Mouse (Mus musculus) retina, adult 2 months (tissue): ENCODE measurements around the gene Fam107b.
A peak's percentile ranks its signal among the peaks of the same experiment; 100 is the strongest.
"Not testable (repeated sequence)": the region's sequence is repeated elsewhere in the genome, so short reads cannot be mapped to it uniquely, and the experiment has no call there.

ENCODE experiments used
- DNase-seq: peaks from one replicate; pipeline ENCODE4 v3.0.0-alpha.2; 2012; ENCODE audit warnings: low read depth, low spot score

The Fam107b gene

DNA sequence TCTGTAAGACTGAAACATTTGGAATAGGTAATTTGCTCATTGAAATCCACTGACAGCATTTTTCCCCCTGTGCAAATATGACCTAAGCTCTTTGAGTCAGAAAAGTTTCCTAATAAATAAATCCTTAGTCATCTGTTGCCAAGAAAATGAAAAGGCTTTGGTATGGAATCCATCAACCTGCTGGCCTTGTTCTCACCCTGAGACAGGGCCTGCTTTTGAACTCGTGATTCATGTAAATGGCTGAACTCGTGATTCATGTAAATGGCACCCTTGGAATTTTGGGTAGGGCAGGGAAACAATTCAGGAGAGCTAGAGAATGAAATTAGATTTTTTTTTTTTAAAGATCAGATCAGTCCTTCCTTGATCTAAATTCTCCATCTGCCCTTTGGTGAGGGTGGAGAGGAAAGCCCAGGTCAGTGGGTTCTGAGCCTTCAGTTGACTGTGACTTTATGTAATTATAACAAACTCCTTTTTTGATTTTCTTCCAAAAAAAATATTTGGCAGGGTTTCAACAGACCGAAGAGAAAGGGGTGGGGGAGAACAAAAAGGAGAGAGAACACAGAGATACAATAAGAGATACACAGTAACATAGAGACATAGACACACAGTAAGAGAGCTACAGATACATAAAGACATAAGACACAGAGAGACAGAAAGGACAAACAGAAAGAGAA, 142.2 kb downstream of the Fam107b start:
- DNase-seq, result no peak

DNA sequence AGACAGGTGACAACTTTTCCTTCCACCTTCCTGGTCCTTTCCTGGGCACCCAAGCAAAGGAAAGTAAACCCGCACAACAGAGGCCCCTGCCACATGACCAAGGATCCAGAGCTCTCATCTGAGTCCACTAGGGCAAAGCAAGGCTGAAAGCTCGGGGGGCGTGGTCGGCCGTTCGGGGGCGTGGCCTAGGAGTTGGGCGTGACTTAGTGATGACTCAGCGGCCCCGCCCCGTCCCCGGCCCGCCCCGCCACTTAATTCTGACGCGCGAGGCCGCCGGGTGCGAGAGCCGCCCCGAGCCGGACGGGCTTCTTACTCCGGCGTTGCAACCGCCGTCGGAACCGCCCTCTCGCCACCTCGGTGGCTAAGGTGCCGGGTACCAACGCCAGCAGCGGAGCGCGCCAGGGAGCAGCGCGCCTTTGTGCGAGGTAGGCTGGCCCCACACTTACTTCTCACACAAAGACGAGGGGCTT, 143.0 kb downstream of the Fam107b start:
- DNase-seq, result peak; percentile 87

DNA sequence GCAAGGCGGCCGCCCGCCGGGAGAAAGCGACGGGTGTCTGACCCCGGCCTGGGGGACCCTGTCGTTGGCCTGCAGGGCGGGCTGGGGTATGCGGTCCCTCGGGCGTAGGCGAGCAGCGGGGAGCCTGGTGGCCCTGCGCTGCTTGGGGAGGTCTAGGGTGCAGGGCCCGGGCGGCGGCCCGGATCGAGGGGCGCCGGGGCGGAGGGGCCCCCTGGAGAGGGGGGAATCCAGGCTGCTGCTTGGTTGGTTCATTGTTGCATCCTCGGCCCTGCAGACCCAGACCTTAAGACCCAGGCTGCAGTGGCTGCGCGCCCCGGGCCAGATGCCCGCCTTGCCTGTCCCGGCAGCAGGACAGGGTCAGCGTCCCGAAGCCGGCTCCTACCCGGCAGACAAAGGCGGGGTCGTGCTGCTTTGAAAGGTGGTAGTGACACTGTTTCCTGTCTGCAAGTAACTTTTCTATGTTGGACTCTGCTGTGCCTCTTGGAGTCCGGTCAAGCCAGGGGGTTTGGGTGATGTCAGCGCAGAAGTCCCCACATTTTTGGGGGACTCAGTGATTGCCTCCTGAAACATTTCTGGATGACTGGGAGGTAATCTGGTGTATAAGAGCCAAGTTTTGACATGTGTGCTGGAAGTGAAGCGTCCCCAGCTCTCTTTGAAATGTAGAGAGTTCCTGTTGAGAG, 143.5 kb downstream of the Fam107b start:
- no peak for DNase-seq

DNA sequence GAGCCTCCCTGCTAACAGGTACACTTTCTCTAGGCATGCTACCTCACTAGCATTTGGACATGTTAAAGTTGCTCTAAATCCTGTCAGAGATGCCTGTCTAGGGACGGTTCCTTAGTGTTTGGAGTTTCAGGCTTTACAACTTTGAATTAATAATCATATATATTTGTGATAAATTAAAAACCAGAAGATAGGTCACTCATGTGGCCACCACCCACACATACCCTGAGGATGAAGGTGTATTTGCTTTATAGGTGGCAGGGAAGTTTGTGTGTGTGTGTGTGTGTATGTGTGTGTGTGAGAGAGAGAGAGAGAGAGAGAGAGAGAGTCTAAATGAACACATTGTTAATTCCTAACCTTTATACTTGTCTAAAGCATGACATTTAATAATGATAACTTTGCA, 144.2 kb downstream of the Fam107b start:
- no peak for DNase-seq

DNA sequence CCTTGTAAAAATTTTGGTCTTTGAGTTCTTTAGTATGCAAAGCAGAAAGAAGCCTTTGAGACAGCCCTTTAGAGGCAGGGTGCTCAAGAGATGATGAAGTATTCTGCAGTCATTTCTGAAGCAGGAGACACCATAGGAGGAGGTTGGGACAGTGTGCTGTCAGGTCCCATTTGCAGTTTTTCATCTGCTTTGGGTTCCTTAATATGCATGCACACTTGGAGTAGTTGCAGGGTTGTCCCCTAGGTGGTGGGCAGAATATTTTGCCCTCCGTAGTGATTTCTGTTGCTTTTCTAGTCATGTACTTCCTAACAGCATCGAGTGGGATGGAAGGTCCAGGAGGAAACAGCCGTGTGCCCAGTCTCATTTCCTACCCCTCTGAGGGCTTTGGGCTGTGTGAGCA, 145.1 kb downstream of the Fam107b start:
- no peak for DNase-seq

DNA sequence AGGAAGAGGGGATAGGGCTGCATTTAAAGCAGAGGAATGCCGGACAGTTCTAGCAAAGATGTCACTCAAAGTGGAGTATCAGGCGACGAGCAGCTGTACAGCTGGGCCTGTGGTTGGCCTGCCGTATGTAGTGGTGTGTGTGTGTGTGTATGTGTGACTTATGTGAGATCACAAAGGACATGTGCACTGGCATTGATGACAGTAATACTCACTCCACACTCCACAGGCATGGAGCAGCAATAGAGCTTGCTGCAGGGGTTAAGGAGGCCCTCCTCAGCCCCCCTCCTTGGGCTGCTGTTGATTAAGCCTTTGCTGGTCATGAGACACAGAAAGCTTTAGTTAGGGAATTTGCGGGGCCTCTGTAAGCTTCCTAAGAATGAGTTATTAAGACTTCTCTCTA, 147.0 kb downstream of the Fam107b start:
- DNase-seq, result peak; percentile 57

DNA sequence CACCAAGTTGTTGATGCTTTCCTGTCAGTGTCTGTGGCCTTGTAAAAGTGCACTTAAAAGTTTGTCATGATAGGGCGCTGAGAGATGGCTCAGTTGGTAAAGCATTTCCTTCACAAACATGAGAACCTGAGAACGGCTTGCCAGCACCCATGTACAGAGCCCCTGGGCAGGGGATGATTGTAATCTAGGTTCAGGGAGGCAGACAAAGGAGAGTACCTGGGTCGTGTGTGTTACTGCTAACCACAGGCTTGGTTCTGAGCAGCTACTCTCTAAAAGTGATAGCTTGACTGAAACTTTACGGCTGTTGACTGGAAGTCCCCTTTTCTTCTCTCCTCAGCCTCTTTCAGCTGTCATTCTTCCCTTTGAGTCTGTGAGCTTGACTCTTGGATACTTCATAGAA, 147.6 kb downstream of the Fam107b start:
- DNase-seq, result no peak

DNA sequence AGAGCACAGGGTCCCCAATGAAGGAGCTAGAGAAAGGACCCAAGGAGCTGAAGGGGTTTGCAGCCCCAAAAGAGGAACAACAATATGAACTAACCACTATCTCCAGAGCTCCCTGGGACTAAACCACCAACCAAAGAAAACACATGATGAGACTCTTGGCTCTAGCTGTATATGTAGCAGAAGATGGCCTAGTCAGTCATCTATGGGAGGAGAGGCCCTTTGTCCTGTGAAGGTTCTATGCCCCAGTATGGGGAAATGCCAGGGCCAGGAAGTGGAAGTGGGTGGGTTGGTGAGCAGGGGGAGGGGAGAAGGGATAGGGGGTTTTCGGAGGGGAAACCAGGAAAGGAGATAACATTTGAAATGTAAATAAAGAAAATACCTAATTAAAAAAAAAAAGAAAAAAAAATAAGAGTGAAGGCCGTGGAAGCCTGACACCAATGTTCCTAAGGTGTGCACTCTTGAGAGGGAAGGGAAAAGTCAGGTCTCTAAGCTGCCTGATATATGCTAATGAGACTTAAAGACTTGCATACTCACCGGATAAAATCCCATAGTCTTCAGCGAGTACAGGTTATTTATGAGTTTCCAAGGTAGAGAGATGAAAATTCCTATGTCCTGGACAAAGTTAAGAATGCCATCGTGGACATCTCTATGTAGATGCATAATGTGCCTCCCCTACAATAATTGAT, 149.3 kb downstream of the Fam107b start:
- not testable (repeated sequence) for DNase-seq

DNA sequence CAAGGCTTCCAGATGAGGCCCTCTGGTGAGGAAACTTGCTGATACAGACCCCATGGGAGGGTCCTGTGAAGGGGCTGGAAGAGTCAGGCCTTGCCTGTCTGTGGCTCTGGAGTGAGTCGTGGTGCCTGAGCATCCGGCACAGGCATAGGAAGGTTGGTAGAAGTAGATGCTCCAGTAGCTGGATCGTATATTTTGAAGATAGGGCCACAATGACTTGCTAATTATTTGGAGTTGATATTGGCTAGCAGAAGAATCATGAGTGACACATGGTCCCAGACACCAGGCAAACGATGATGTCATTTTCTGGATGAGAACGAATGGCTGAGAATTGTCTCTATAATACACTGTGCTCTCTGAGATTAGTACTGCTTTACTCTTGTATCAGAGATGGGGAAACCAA, 150.8 kb downstream of the Fam107b start:
- DNase-seq, result no peak

DNA sequence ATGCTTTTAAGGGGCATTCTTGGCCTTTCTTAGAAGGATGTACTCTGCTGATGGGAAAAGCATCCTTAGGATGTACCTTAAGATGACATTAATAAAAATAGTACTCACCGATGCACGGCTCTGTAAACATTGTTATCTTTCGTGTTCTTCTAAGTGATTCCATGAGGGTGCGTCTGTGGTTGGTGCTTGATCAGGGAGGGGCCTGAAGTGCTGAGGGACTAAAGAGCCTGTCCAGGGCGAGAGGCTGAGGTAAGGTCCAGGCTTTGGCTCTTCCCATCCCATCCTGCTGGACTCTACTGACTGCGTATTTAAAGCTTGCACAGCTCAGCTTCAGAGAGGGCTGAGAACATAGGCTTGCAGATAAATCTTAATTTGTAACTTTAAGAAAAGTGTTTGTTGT, 151.7 kb downstream of the Fam107b start:
- DNase-seq, result no peak

DNA sequence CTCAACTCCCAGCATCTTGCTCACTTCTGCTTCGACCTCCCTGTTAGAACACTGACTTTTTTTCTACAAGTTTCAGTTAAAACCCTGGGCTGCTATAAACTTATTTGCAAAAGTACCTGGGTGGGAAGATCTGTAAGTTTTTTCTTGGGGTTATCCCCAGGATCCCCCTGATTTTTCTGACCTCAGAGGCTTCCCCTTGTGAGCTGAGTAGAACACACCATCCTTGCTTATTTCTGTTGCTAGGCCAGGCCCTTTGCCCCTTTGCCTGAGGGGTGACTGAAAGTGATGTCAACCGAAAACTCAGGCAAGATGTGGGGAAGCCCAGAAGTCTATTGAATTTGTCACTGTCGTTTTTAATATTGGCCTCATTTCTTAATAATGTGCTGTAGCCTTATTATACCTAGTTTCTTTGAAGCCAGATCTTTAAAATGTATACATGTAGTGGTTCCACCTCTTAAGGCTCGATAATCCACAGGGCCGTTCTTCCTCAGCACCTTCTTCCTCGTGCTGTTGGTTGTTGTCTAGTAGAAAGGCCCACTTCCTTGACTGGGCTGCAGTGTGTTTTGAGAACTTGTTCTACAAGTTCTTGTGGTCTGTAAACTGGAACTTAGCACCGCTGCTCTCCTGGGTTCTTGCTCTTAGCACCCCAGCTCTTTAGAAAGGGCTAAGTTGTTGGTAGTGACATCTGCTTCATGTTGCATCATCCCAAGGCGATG, 153.3 kb downstream of the Fam107b start:
- no peak for DNase-seq

DNA sequence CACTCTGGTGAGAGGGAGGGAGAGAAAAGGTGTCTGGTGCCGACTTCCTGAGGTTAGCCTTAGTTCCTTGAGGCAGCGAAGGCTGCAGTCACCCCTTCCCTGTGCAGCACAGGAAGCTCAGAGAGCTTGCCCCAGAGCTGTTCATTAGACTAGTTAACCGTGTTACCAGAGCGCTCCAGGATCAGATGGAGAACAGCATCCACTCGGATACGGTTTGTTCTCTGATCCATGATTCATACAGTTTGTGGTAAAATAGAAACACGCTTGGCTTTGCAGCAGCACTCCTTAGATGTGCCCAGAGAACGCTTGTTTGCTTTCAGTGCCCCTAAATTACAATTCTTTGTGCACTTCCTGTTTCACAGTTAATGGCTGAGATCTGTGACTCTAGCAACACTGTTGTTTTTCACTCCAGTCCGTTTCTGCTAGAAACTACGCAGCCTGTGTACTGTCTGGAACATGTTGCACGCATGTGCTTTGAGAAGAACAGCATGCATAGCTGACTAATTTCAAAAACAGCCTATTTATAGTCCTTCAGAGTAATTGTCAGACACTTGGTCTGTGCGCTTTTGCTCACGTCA, 156.3 kb downstream of the Fam107b start:
- DNase-seq, result no peak

DNA sequence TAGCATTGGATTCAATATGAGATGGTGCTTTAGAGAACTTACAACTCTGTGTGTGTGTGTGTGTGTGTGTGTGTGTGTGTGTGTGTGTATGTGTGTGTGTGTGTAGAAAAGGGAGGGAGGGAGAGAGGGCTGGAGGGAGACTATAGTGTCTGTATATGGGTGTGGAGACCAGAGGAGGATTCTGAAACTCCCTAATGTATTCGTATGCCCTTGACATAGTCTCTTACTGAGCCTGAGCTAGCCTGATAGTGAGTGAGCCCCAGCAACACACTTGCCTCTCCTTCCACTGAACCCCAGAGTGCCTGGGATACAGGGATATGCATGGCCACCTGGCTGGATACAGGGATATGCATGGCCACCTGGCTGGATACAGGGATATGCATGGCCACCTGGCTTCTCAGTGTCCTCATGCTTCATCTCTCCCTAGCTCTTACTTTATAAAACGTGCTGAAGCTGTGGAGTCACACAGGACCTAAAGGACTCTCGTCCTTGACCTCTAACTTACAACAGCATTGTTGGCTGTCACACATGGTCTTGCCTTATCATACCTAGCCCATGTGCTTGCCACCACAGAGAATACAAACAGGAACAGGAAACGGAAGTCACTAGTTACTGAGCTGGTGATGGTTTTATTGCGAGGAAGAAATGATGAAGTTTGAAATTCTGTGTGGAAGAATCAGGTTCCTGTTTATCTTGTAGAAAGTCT, 157.1 kb downstream of the Fam107b start:
- DNase-seq, result no peak

DNA sequence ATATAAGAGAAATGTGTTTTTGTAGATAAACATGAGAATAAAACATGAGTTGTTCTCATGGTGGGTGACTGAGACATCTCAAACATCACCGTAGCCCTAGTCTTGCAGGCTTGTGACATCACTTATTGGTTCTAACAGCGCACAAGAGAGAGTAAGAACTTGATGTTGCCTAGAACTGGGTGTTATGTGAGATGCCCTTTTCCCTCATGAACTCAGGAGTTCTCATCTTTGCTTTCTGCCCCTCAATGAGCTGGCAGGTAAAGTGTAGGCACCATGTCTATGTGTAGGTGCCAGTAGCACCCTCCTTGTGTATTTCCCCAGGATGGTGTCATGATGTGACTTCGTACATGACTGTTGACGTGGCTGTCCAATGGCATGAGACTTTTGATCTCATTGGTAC, 157.8 kb downstream of the Fam107b start:
- DNase-seq, result no peak

DNA sequence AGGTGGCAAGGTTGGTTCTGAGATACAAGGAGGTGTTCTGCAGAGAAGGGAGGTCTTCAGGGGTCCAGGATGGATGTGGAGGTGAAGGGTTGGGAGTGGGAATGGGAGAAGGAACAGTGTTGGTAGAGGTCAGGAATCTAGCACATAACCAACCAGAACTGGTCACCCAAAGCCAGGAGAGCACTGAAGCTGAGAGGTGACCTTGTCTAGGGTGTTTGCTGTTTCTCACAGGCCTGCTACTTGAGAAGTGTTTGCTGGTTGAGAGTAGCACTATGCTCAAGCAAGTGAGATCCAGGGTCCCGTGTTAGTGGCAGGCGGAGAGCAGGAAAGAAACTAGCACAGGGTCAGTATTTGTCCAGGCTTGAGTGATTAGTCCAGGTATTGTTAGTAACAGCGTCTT, 159.3 kb downstream of the Fam107b start:
- no peak for DNase-seq

DNA sequence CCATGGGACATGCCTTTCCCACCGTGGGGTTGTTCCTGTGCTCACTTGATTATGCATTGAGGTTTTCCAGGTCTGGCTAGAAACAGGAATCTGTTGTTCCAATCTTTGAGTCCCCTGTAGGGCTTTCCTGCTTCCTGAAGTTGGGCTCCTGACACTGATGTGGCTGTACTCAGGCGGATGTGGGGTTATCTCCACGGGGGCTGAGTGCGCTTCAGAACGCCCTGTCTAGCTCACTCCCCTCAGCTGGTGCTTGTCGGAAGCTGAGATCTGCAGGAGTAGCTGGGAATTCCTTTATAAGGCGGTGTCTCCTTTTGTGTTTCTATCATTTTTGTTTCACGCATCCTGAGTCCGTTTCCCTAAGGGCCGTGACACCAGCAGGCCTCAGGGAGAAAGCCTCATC, 160.5 kb downstream of the Fam107b start:
- DNase-seq, result no peak

DNA sequence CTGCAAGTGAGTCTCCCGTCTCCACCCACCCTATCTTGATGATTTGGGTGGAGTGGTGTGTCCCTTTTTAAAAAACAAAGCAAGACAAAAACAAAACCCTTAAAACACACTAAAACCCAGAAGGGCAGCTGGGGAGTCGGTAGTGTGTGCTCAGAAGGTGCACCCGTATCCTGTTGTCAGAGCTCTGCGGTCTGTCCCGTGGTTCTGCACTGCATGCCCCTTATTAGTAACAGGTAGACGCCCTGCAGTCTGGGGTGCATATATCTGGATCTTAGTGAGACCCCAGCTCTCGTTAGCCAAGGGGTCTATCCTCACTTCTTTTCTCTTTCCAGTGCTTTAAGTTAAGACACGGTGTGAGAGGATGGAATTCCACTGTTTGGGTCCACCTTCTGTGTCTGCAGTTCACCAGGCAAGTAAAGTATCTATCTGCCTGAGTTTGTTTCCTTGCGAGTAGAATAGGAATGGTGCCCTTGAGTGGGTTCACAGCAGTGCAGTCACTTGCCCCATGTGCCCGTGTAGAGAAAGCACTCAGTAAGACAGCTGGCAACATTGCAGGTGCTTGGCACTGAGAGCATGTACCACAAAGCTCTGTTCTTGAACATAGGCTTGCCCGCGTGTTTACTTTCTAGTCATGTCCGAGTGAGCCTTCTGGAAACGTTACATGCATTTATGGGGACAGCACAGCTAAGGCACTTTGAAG, 161.2 kb downstream of the Fam107b start:
- no peak for DNase-seq

DNA sequence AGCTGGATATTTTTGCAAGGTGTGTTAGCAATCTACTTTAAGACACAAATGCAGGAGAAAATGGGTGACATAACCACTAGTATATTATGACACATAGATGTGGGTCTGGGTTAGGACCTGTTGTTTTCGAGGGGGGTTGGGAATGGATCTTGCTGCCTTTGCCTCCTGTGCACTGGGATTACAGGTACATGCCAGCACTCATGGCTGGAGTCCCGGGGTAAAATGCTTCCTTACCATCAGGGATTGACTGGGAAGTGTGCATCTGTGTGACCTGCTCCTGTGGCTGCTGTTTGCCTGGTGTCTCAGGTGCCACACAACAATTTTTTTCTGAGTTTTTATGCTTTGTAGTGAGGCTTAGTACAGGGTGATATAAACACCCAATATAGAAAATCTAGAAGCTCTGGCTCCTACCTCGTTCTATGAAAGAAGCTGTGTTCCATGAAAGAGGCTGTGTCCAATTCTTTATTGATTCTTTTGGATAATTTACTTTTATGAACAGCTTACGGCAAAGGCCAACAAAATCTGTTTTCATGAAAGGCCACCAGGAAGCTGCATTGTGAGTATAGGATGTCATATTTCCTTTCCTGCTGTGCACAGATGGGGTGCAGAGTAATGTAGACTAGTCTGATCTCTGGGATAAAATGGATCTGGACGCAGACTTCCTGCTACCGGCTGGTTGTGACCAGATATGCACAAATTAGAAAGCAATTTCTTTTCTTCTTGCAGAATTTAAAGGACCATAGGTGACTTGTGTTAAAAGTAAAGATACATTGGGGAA, 167.8 kb downstream of the Fam107b start:
- no peak for DNase-seq

DNA sequence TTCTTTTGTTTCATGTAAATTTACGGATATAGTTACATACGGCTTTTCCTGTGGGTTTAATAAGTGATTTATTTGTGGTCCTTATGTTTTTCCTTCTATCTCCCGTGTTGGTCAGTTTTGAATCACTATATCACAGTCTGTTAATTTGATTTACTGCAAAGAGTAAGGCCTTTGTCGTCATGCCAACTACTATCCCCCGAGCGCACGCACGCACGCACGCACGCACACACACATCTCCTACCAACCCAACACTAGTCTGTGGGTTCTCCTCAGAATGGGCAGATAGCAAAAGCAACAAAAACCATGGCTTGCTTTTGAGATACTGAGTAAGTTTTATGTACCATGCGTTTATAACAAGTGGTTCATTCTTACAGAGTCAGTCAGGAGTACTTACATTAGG, 168.4 kb downstream of the Fam107b start:
- DNase-seq, result no peak
